Mouse (Mus musculus) limb, embryonic 15.5 days (tissue): ENCODE data around the gene Rcor1. TPM values are rescaled to one million over a fixed set of nuclear protein-coding genes. Genes with fewer than 3 reads are reported as not detected.

Experiments
- ATAC-seq: fragments of 200-750 bp; cut with Nextera tagmentation; 2 replicates; pipeline ENCODE4 v1.8.0; 2017; ENCODE audit warnings: low read depth, moderate TSS enrichment; ENCODE audit not compliant: insufficient number of reproducible peaks, low FRiP score, low TSS enrichment
- H3K27ac ChIP-seq: fragments of 300-500 bp; sonication (generic); 2 replicates; pipeline ENCODE4 v1.5.1; 2015; ENCODE audit warnings: moderate library complexity, mild to moderate bottlenecking, inconsistent platforms
- H3K27me3 ChIP-seq: fragments of 300-500 bp; sonication (generic); 2 replicates; pipeline ENCODE4 v1.6.1; 2015; ENCODE audit warnings: inconsistent platforms
- H3K36me3 ChIP-seq: fragments of 300-500 bp; sonication (generic); 2 replicates; pipeline ENCODE4 v1.6.1; 2015; ENCODE audit warnings: inconsistent platforms
- H3K4me1 ChIP-seq: fragments of 300-500 bp; sonication (generic); 2 replicates; pipeline ENCODE4 v1.6.1; 2015; ENCODE audit warnings: inconsistent platforms
- H3K4me2 ChIP-seq: fragments of 300-500 bp; sonication (generic); 2 replicates; pipeline ENCODE4 v1.6.1; 2015; ENCODE audit warnings: mild to moderate bottlenecking, inconsistent platforms
- H3K4me3 ChIP-seq: fragments of 300-500 bp; sonication (generic); 2 replicates; pipeline ENCODE4 v1.5.1; 2015; ENCODE audit warnings: mild to moderate bottlenecking, inconsistent platforms
- H3K9ac ChIP-seq: fragments of 300-500 bp; sonication (generic); 2 replicates; pipeline ENCODE4 v1.6.1; 2015; ENCODE audit warnings: inconsistent platforms
- H3K9me3 ChIP-seq: fragments of 300-500 bp; sonication (generic); 2 replicates; pipeline ENCODE4 v1.6.1; 2016; ENCODE audit warnings: inconsistent platforms
- WGBS: fragments of 180-500 bp; shearing (Covaris S2); methylation state at CpG from one replicate; pipeline ENCODE4 v1.1.7; 2015; 5-methylcytosine and 5-hydroxymethylcytosine counted together
- polyA plus RNA-seq: library from polyadenylated mRNA; unstranded; fragments of >200 nt; fragmentation: Nextera tagmentation; extraction: Ambion mirVana; gene quantifications from 2 replicates; pipeline ENCODE4 v1.2.1, GENCODE M21; 2015

Rcor1 gene
- polyA plus RNA-seq, 1 experiment from 2014 or later = 13.5 TPM

- no peak overlapping the region for H3K4me3 ChIP-seq
- 75% methylated on average over 12 of the region's 12 CpGs for WGBS
- H3K9ac ChIP-seq = no peak overlapping the region
- H3K27me3 ChIP-seq = no peaks in the 10 kb centered on the region
- ATAC-seq = no peak
- no peaks in the 10 kb centered on the region; the same call in 1 of the 2 replicates for H3K36me3 ChIP-seq
- H3K27ac ChIP-seq = no peak overlapping the region
- H3K4me1 ChIP-seq = 0 out of 2 replicates have a peak, but pooled peaks cover 3% of the 10 kb centered on the region
- no peaks in the 10 kb centered on the region for H3K9me3 ChIP-seq
- no peak overlapping the region for H3K4me2 ChIP-seq
These were observed 37.3 kb downstream of the Rcor1 start for GRCm38 (mm10) chr12:111076385-111076965.

GRCm38 (mm10) chr12:111085579-111085978 is 46.4 kb downstream of the Rcor1 start:
- Histone ChIP-seq H3K27me3 (no peaks in the 10 kb centered on the region), H3K4me1 (peaks cover 10% of the 10 kb centered on the region; the same call in 1 of the 2 replicates), H3K27ac (no peak overlapping the region), H3K4me2 (no peak overlapping the region), H3K4me3 (no peak overlapping the region), H3K9me3 (no peaks in the 10 kb centered on the region), H3K9ac (no peak overlapping the region), H3K36me3 (peaks cover 22% of the 10 kb centered on the region)
- WGBS = 85% methylated on average over 4 of the region's 4 CpGs
- ATAC-seq = no peak

- no peak overlapping the region for H3K4me2 ChIP-seq
- H3K4me3 ChIP-seq = no peak overlapping the region
- 86% methylated on average over 1 of the region's 1 CpGs for WGBS
- H3K9me3 ChIP-seq = no peaks in the 10 kb centered on the region
- peaks cover 10% of the 10 kb centered on the region; the same call in 1 of the 2 replicates for H3K4me1 ChIP-seq
- no peaks in the 10 kb centered on the region for H3K27me3 ChIP-seq
- peaks cover 26% of the 10 kb centered on the region for H3K36me3 ChIP-seq
- no peak overlapping the region for H3K27ac ChIP-seq
- ATAC-seq = no peak
- H3K9ac ChIP-seq = no peak overlapping the region
These were observed 47.9 kb downstream of the Rcor1 start for GRCm38 (mm10) chr12:111087066-111087465.

- Histone ChIP-seq H3K36me3 (peaks cover 18% of the 10 kb centered on the region; the same call in 1 of the 2 replicates), H3K27ac (no peak overlapping the region), H3K27me3 (no peaks in the 10 kb centered on the region), H3K4me1 (peaks cover 10% of the 10 kb centered on the region; the same call in 1 of the 2 replicates), H3K9me3 (no peaks in the 10 kb centered on the region), H3K4me2 (no peak overlapping the region), H3K4me3 (no peak overlapping the region), H3K9ac (no peak overlapping the region)
- ATAC-seq = no peak
- WGBS = 24% methylated on average over 5 of the region's 5 CpGs
These were observed 49.0 kb downstream of the Rcor1 start for GRCm38 (mm10) chr12:111088186-111088585.

- 0 out of 2 replicates have a peak overlapping the region, but pooled peaks have one; percentile 0 for H3K27ac ChIP-seq
- 59% methylated on average over 3 of the region's 3 CpGs for WGBS
- no peak overlapping the region for H3K9ac ChIP-seq
- H3K36me3 ChIP-seq = 0 out of 2 replicates have a peak, but pooled peaks cover 18% of the 10 kb centered on the region
- H3K4me2 ChIP-seq = no peak overlapping the region
- ATAC-seq = no peak
- H3K9me3 ChIP-seq = no peaks in the 10 kb centered on the region
- no peak overlapping the region for H3K4me3 ChIP-seq
- H3K4me1 ChIP-seq = peaks cover 10% of the 10 kb centered on the region; the same call in 1 of the 2 replicates
- H3K27me3 ChIP-seq = no peaks in the 10 kb centered on the region
These were observed 49.6 kb downstream of the Rcor1 start for GRCm38 (mm10) chr12:111088731-111089141.

GRCm38 (mm10) chr12:111089145-111089544 is 50.0 kb downstream of the Rcor1 start:
- H3K4me1 ChIP-seq = peaks cover 10% of the 10 kb centered on the region; the same call in 1 of the 2 replicates
- no peaks in the 10 kb centered on the region for H3K9me3 ChIP-seq
- 80% methylated on average over 7 of the region's 7 CpGs for WGBS
- H3K4me2 ChIP-seq = no peak overlapping the region
- H3K36me3 ChIP-seq = 0 out of 2 replicates have a peak, but pooled peaks cover 19% of the 10 kb centered on the region
- 0 out of 2 replicates have a peak overlapping the region, but pooled peaks have one; percentile 0 for H3K27ac ChIP-seq
- no peak overlapping the region for H3K4me3 ChIP-seq
- no peaks in the 10 kb centered on the region for H3K27me3 ChIP-seq
- ATAC-seq = no peak
- no peak overlapping the region for H3K9ac ChIP-seq

- Histone ChIP-seq H3K9me3 (no peaks in the 10 kb centered on the region), H3K4me3 (no peak overlapping the region), H3K27me3 (no peaks in the 10 kb centered on the region), H3K4me2 (no peak overlapping the region), H3K9ac (no peak overlapping the region), H3K27ac (no peak overlapping the region), H3K4me1 (peaks cover 10% of the 10 kb centered on the region; the same call in 1 of the 2 replicates), H3K36me3 (peaks cover 19% of the 10 kb centered on the region; the same call in 1 of the 2 replicates)
- ATAC-seq = no peak
These were observed 51.6 kb downstream of the Rcor1 start for GRCm38 (mm10) chr12:111090801-111091200.

GRCm38 (mm10) chr12:111091981-111092380 is 52.8 kb downstream of the Rcor1 start:
- H3K27me3 ChIP-seq = no peaks in the 10 kb centered on the region
- peaks cover 10% of the 10 kb centered on the region; the same call in 1 of the 2 replicates for H3K4me1 ChIP-seq
- no peak overlapping the region for H3K9ac ChIP-seq
- H3K36me3 ChIP-seq = peaks cover 30% of the 10 kb centered on the region
- H3K4me2 ChIP-seq = no peak overlapping the region
- no peak overlapping the region for H3K4me3 ChIP-seq
- ATAC-seq = no peak
- no peak overlapping the region for H3K27ac ChIP-seq
- WGBS = 71% methylated on average over 10 of the region's 10 CpGs
- H3K9me3 ChIP-seq = no peaks in the 10 kb centered on the region

- no peaks in the 10 kb centered on the region for H3K9me3 ChIP-seq
- H3K9ac ChIP-seq = no peak overlapping the region
- no peaks in the 10 kb centered on the region for H3K27me3 ChIP-seq
- H3K4me2 ChIP-seq = no peak overlapping the region
- no peak overlapping the region for H3K27ac ChIP-seq
- no peak for ATAC-seq
- H3K4me1 ChIP-seq = 0 out of 2 replicates have a peak, but pooled peaks cover 3% of the 10 kb centered on the region
- WGBS = 81% methylated on average over 5 of the region's 5 CpGs
- no peak overlapping the region for H3K4me3 ChIP-seq
- H3K36me3 ChIP-seq = peaks cover 41% of the 10 kb centered on the region
These were observed 54.9 kb downstream of the Rcor1 start for GRCm38 (mm10) chr12:111094073-111094472.

- no peak overlapping the region for H3K4me2 ChIP-seq
- no peak for ATAC-seq
- no peak overlapping the region for H3K9ac ChIP-seq
- H3K4me3 ChIP-seq = no peak overlapping the region
- no peaks in the 10 kb centered on the region for H3K9me3 ChIP-seq
- no peaks in the 10 kb centered on the region for H3K27me3 ChIP-seq
- H3K36me3 ChIP-seq = peaks cover 44% of the 10 kb centered on the region
- no peak overlapping the region for H3K27ac ChIP-seq
- 85% methylated on average over 6 of the region's 6 CpGs for WGBS
- H3K4me1 ChIP-seq = no peaks in the 10 kb centered on the region
These were observed 55.9 kb downstream of the Rcor1 start for GRCm38 (mm10) chr12:111095086-111095485.

- H3K9ac ChIP-seq = no peak overlapping the region
- H3K9me3 ChIP-seq = no peaks in the 10 kb centered on the region
- H3K27me3 ChIP-seq = no peaks in the 10 kb centered on the region
- H3K4me3 ChIP-seq = no peak overlapping the region
- 90% methylated on average over 6 of the region's 6 CpGs for WGBS
- no peak for ATAC-seq
- no peak overlapping the region for H3K4me2 ChIP-seq
- no peaks in the 10 kb centered on the region for H3K4me1 ChIP-seq
- H3K27ac ChIP-seq = no peak overlapping the region
- H3K36me3 ChIP-seq = peaks cover 51% of the 10 kb centered on the region
These were observed 57.1 kb downstream of the Rcor1 start for GRCm38 (mm10) chr12:111096249-111096648.

- Histone ChIP-seq H3K4me1 (no peaks in the 10 kb centered on the region), H3K27ac (no peak overlapping the region), H3K4me2 (no peak overlapping the region), H3K4me3 (no peak overlapping the region), H3K36me3 (peaks cover 55% of the 10 kb centered on the region), H3K27me3 (no peaks in the 10 kb centered on the region), H3K9ac (no peak overlapping the region), H3K9me3 (no peaks in the 10 kb centered on the region)
- 92% methylated on average over 8 of the region's 8 CpGs for WGBS
- ATAC-seq = no peak
These were observed 57.9 kb downstream of the Rcor1 start for GRCm38 (mm10) chr12:111097036-111097435.
